ENCODE assay signal across 22 mouse cellular contexts in genomic region chr15:31587789-31588188, GRCm38 (mm10). TPM values are rescaled to one million over a fixed set of nuclear protein-coding genes. Genes with fewer than 3 reads are reported as not detected.
A peak's percentile ranks its signal among the peaks of the same experiment; 100 is the strongest.
DNase-seq lines count a peak whose midpoint lies in the region; ATAC-seq and TF ChIP-seq lines count a peak whose summit lies in the region.
"Had no signal": no experiment of that assay in that cellular context is flagged by ENCODE, and none has a peak within 500 bp of the region (broad histone marks: within the 10 kb centered on the region; RNA-seq: fewer than 3 reads in every experiment).

No protein-coding gene starts in this region.

- no peaks in the 10 kb centered on the region for H3K9me3 ChIP-seq in forebrain, embryonic 14.5 days (replicated peaks; ENCODE audit: control insufficient read depth, low read length)
- no peaks in the 10 kb centered on the region for H3K9me3 ChIP-seq in forebrain, embryonic 16.5 days (ENCODE audit: control insufficient read depth, low read length)
- H3K9me3 ChIP-seq in midbrain, embryonic 11.5 days (ENCODE audit: control insufficient read depth, low read length), result no peaks in the 10 kb centered on the region
- no peaks in the 10 kb centered on the region for H3K9me3 ChIP-seq in midbrain, postnatal 0 days (ENCODE audit: low read length)
- no peaks in the 10 kb centered on the region for H3K9me3 ChIP-seq in CH12.LX (replicated peaks; ENCODE audit: low read length)
- H3K9me3 ChIP-seq: forebrain, embryonic 10.5 days; forebrain, embryonic 13.5 days; heart, embryonic 12.5 days; heart, embryonic 15.5 days had no signal

- ATAC-seq in forebrain, embryonic 14.5 days, result peak; percentile 21; the same call in 1 of the 2 replicates
- no peak for ATAC-seq in forebrain, embryonic 16.5 days
- no peak for ATAC-seq in midbrain, embryonic 11.5 days (ENCODE audit: low FRiP score)
- ATAC-seq in midbrain, postnatal 0 days (ENCODE audit: low FRiP score), result no peak
- ATAC-seq: activated CD4-positive, CD25-positive, alpha-beta regulatory T cell, adult 4 months; forebrain, embryonic 13.5 days had no signal

- H3K4me1 ChIP-seq in forebrain, embryonic 14.5 days (ENCODE audit: control insufficient read depth, insufficient read depth, low read length), result no peaks in the 10 kb centered on the region
- no peaks in the 10 kb centered on the region for H3K4me1 ChIP-seq in forebrain, embryonic 16.5 days (replicated peaks; ENCODE audit: control insufficient read depth, insufficient read depth, low read length)
- H3K4me1 ChIP-seq in midbrain, embryonic 11.5 days (ENCODE audit: control insufficient read depth, insufficient read depth, low read length), result no peaks in the 10 kb centered on the region
- H3K4me1 ChIP-seq in midbrain, postnatal 0 days (ENCODE audit: insufficient read depth, low read length), result no peaks in the 10 kb centered on the region
- H3K4me1 ChIP-seq in CH12.LX (ENCODE audit: control insufficient read depth in 1 of 2, insufficient read depth in 2 of 2), result peaks cover 10 to 25% of the 10 kb centered on the region in 2 experiments; a peak in 3 of 4 replicates
- H3K4me1 ChIP-seq: forebrain, embryonic 13.5 days had no signal

- H3K36me3 ChIP-seq in forebrain, embryonic 14.5 days (ENCODE audit: control insufficient read depth, insufficient read depth, low read length), result peaks cover 43% of the 10 kb centered on the region
- H3K36me3 ChIP-seq in forebrain, embryonic 16.5 days (ENCODE audit: control insufficient read depth, insufficient read depth), result peaks cover 33% of the 10 kb centered on the region
- peaks cover 26% of the 10 kb centered on the region for H3K36me3 ChIP-seq in midbrain, embryonic 11.5 days (ENCODE audit: control insufficient read depth, insufficient read depth, low read length)
- H3K36me3 ChIP-seq in midbrain, postnatal 0 days (ENCODE audit: insufficient read depth, low read length), result peaks cover 27% of the 10 kb centered on the region
- H3K36me3 ChIP-seq in CH12.LX (replicated peaks in 1 of 2; ENCODE audit: control insufficient read depth in 1 of 2, insufficient read depth in 1 of 2, low read length in 1 of 2) (peaks cover 38 to 42% of the 10 kb centered on the region in 2 experiments), myocyte (ENCODE audit: control insufficient read depth, insufficient read depth) (peaks cover 39% of the 10 kb centered on the region)

- no peak for DNase-seq in forebrain, embryonic 14.5 days (ENCODE audit: low spot score)
- peak; percentile 84 for DNase-seq in midbrain, embryonic 11.5 days (ENCODE audit: low spot score, missing footprints)
- no peak for DNase-seq in midbrain, postnatal 0 days (ENCODE audit: low spot score)
- no peak for DNase-seq in CH12.LX (ENCODE audit: extremely low read depth)
- DNase-seq in cerebellum, postnatal 14 days, result no peak
- DNase-seq: adrenal gland, adult 8-10 months; adrenal gland, postnatal 25 days; cerebellum, adult 11-12 months; cerebellum, adult 8-10 months; cerebellum, postnatal 10 days; gastrocnemius, postnatal 25 days; heart, adult 18-20 months; heart, postnatal 10 days; heart, postnatal 36 days had no signal

- no peak for TF ChIP-seq CTCF in midbrain, postnatal 0 days (IDR thresholded peaks at IDR 0.05)
- TF ChIP-seq CTCF in CH12.LX (conservative IDR thresholded peaks at IDR 0.05 in 1 of 2, IDR thresholded peaks at IDR 0.05 in 1 of 2; ENCODE audit: low read depth in 2 of 2, low read length in 2 of 2), result no peak

- no peak overlapping the region for H3K27ac ChIP-seq in forebrain, embryonic 14.5 days (ENCODE audit: low read depth, low read length)
- no peak overlapping the region for H3K27ac ChIP-seq in forebrain, embryonic 16.5 days (ENCODE audit: low read length)
- H3K27ac ChIP-seq in midbrain, embryonic 11.5 days (ENCODE audit: low read depth, low read length), result no peak overlapping the region
- H3K27ac ChIP-seq in midbrain, postnatal 0 days (ENCODE audit: low read depth, low read length), result no peak overlapping the region
- H3K27ac ChIP-seq in CH12.LX (ENCODE audit: insufficient read depth, low read depth), result no peak overlapping the region
- H3K27ac ChIP-seq: forebrain, embryonic 10.5 days; forebrain, embryonic 13.5 days; heart, embryonic 15.5 days; hindbrain, embryonic 14.5 days had no signal

- H3K4me3 ChIP-seq in forebrain, embryonic 14.5 days (ENCODE audit: low read depth, low read length), result no peak overlapping the region
- no peak overlapping the region for H3K4me3 ChIP-seq in forebrain, embryonic 16.5 days (replicated peaks; ENCODE audit: low read length)
- no peak overlapping the region for H3K4me3 ChIP-seq in midbrain, embryonic 11.5 days (ENCODE audit: low read depth, low read length)
- H3K4me3 ChIP-seq in midbrain, postnatal 0 days (ENCODE audit: low read depth, low read length), result no peak overlapping the region
- H3K4me3 ChIP-seq in CH12.LX (replicated peaks in 1 of 3; ENCODE audit: low read depth in 2 of 3, low read length in 2 of 3, poor library complexity in 1 of 3) (no peak overlapping the region), myocyte (no peak overlapping the region)
- H3K4me3 ChIP-seq: forebrain, embryonic 10.5 days; forebrain, embryonic 13.5 days; heart, embryonic 12.5 days; heart, embryonic 15.5 days had no signal

- H3K79me2 ChIP-seq in CH12.LX (replicated peaks; ENCODE audit: control insufficient read depth, extremely low read depth, insufficient read depth, poor library complexity, severe bottlenecking), result no peaks in the 10 kb centered on the region
- H3K79me2 ChIP-seq in myocyte (ENCODE audit: control insufficient read depth, insufficient read depth), result no peaks in the 10 kb centered on the region

- no peak overlapping the region for H3K9ac ChIP-seq in forebrain, embryonic 14.5 days (ENCODE audit: low read length)
- no peak overlapping the region for H3K9ac ChIP-seq in forebrain, embryonic 16.5 days (replicated peaks; ENCODE audit: low read depth, low read length)
- no peak overlapping the region for H3K9ac ChIP-seq in midbrain, embryonic 11.5 days (ENCODE audit: low read length)
- no peak overlapping the region for H3K9ac ChIP-seq in midbrain, postnatal 0 days (replicated peaks; ENCODE audit: low read length, poor library complexity, severe bottlenecking)
- H3K9ac ChIP-seq in CH12.LX (ENCODE audit: insufficient read depth, low read depth), result no peak overlapping the region
- H3K9ac ChIP-seq: forebrain, embryonic 13.5 days; heart, embryonic 12.5 days; heart, embryonic 15.5 days; hindbrain, embryonic 14.5 days had no signal

- no peak overlapping the region for H3K4me2 ChIP-seq in forebrain, embryonic 14.5 days (ENCODE audit: low read length)
- no peak overlapping the region for H3K4me2 ChIP-seq in forebrain, embryonic 16.5 days (ENCODE audit: low read length)
- no peak overlapping the region for H3K4me2 ChIP-seq in midbrain, embryonic 11.5 days
- H3K4me2 ChIP-seq in midbrain, postnatal 0 days (ENCODE audit: low read depth, low read length, poor library complexity, severe bottlenecking), result no peak overlapping the region
- H3K4me2 ChIP-seq in CH12.LX (ENCODE audit: insufficient read depth, low read depth, poor library complexity, severe bottlenecking) (no peak overlapping the region), myocyte (ENCODE audit: low read depth) (no peak overlapping the region)
- H3K4me2 ChIP-seq: forebrain, embryonic 13.5 days; heart, embryonic 12.5 days; heart, embryonic 15.5 days; hindbrain, embryonic 14.5 days had no signal

- WGBS in forebrain, embryonic 14.5 days, result 80% methylated on average over 2 of the region's 2 CpGs
- 83% methylated on average over 2 of the region's 2 CpGs for WGBS in forebrain, embryonic 16.5 days
- 80% methylated on average over 2 of the region's 2 CpGs for WGBS in midbrain, embryonic 11.5 days
- WGBS in midbrain, postnatal 0 days, result 79% methylated on average over 2 of the region's 2 CpGs

- dilution Hi-C loops in CH12.LX (cut with MboI; ENCODE audit: extremely low pct_ligation_motif_present, extremely low pct_unique_long_range_greater_than_20kb, low sequenced_read_pairs), result no loop called here

- H3K27me3 ChIP-seq in forebrain, embryonic 14.5 days (replicated peaks; ENCODE audit: control insufficient read depth, insufficient read depth, low read length), result no peaks in the 10 kb centered on the region
- no peaks in the 10 kb centered on the region for H3K27me3 ChIP-seq in forebrain, embryonic 16.5 days (replicated peaks; ENCODE audit: control insufficient read depth, insufficient read depth, low read length)
- H3K27me3 ChIP-seq in midbrain, embryonic 11.5 days (ENCODE audit: control insufficient read depth, insufficient read depth, low read length), result no peaks in the 10 kb centered on the region
- H3K27me3 ChIP-seq in midbrain, postnatal 0 days (ENCODE audit: insufficient read depth, low read length), result no peaks in the 10 kb centered on the region
- H3K27me3 ChIP-seq in CH12.LX (replicated peaks) (no peaks in the 10 kb centered on the region), myocyte (ENCODE audit: control insufficient read depth, insufficient read depth, insufficient read length) (no peaks in the 10 kb centered on the region)
- H3K27me3 ChIP-seq: forebrain, embryonic 13.5 days; heart, embryonic 12.5 days; heart, embryonic 15.5 days had no signal

- H3ac ChIP-seq in myocyte (ENCODE audit: control insufficient read depth, insufficient read length), result no peak overlapping the region

- TF ChIP-seq POLR2A in CH12.LX (IDR thresholded peaks at IDR 0.05; ENCODE audit: low read depth, low read length) (no peak), myocyte (IDR thresholded peaks at IDR 0.05; ENCODE audit: insufficient read length, low read depth) (no peak)

- no peak for TF ChIP-seq RAD21 in CH12.LX (IDR thresholded peaks at IDR 0.05; ENCODE audit: low read depth, low read length)

- in situ Hi-C loops in CH12.LX (cut with MboI; ENCODE audit: low pct_ligation_motif_present, low pct_unique_long_range_greater_than_20kb, low sequenced_read_pairs), result loop anchor here (5.0 to 10.0 kb wide), 3 partner anchors 53 to 275 kb away; partner anchors contain the start of gene March6

- no peak for TF ChIP-seq EP300 in CH12.LX (IDR thresholded peaks at IDR 0.05; ENCODE audit: low read length)

RNA-seq across cellular contexts. Expression of gene Cct5, which starts 13.8 kb away (rescaled TPM):
- 646 and 673 TPM in 2 replicates for polyA plus RNA-seq in forebrain, embryonic 14.5 days (2014; fragmentation: Nextera tagmentation; extraction: Ambion mirVana)
- 538 and 575 TPM in 2 replicates for polyA plus RNA-seq in forebrain, embryonic 16.5 days (2015; fragmentation: Nextera tagmentation; extraction: Ambion mirVana)
- polyA plus RNA-seq in midbrain, embryonic 11.5 days (2014; fragmentation: Nextera tagmentation; extraction: Ambion mirVana), result 728 and 743 TPM in 2 replicates
- 336 and 346 TPM in 2 replicates for total RNA-seq in midbrain, postnatal 0 days (2014; rRNA removed)
- 435 and 440 TPM in 2 replicates for polyA plus RNA-seq in midbrain, postnatal 0 days (2015; fragmentation: Nextera tagmentation; extraction: Ambion mirVana)
- total RNA-seq in CH12.LX (2012; rRNA removed), result 883 and 996 TPM in 2 replicates
- 1,445 and 1,471 TPM in 2 replicates for total RNA-seq in CH12.LX (2014; rRNA removed)
- 858 and 964 TPM in 2 replicates for polyA plus RNA-seq in CH12.LX (2012; ENCODE audit: insufficient read length, low read depth)
- 521 TPM for polyA plus RNA-seq in myocyte (2012; fragmentation: generic; extraction: Trizol)

RNA-seq across cellular contexts. Expression of gene Fam173b, which starts 13.9 kb away (rescaled TPM):
- polyA plus RNA-seq in forebrain, embryonic 14.5 days (2014; fragmentation: Nextera tagmentation; extraction: Ambion mirVana), result 11.5 and 13.3 TPM in 2 replicates
- polyA plus RNA-seq in forebrain, embryonic 16.5 days (2015; fragmentation: Nextera tagmentation; extraction: Ambion mirVana), result 9.5 and 10.2 TPM in 2 replicates
- 14.0 and 14.6 TPM in 2 replicates for polyA plus RNA-seq in midbrain, embryonic 11.5 days (2014; fragmentation: Nextera tagmentation; extraction: Ambion mirVana)
- total RNA-seq in midbrain, postnatal 0 days (2014; rRNA removed), result 10.5 and 10.6 TPM in 2 replicates
- 6.7 and 8.0 TPM in 2 replicates for polyA plus RNA-seq in midbrain, postnatal 0 days (2015; fragmentation: Nextera tagmentation; extraction: Ambion mirVana)
- 33.8 TPM in 2 replicates for total RNA-seq in CH12.LX (2012; rRNA removed)
- total RNA-seq in CH12.LX (2014; rRNA removed), result 32.1 and 37.7 TPM in 2 replicates
- 24.5 and 25.8 TPM in 2 replicates for polyA plus RNA-seq in CH12.LX (2012; ENCODE audit: insufficient read length, low read depth)
- 37.8 TPM for polyA plus RNA-seq in myocyte (2012; fragmentation: generic; extraction: Trizol)

RNA-seq across cellular contexts. Expression of gene Cmbl, which starts 22.6 kb away (rescaled TPM):
- 6.5 and 9.8 TPM in 2 replicates for polyA plus RNA-seq in forebrain, embryonic 14.5 days (2014; fragmentation: Nextera tagmentation; extraction: Ambion mirVana)
- 8.6 and 8.9 TPM in 2 replicates for polyA plus RNA-seq in forebrain, embryonic 16.5 days (2015; fragmentation: Nextera tagmentation; extraction: Ambion mirVana)
- 1.5 and 1.6 TPM in 2 replicates for polyA plus RNA-seq in midbrain, embryonic 11.5 days (2014; fragmentation: Nextera tagmentation; extraction: Ambion mirVana)
- 27.5 and 34.3 TPM in 2 replicates for total RNA-seq in midbrain, postnatal 0 days (2014; rRNA removed)
- 25.1 and 25.9 TPM in 2 replicates for polyA plus RNA-seq in midbrain, postnatal 0 days (2015; fragmentation: Nextera tagmentation; extraction: Ambion mirVana)
- total RNA-seq in CH12.LX (2012; rRNA removed) (not detected in 2 replicates), CH12.LX (2014; rRNA removed) (not detected in 2 replicates)
- polyA plus RNA-seq in CH12.LX (2012; ENCODE audit: insufficient read length, low read depth) (0.27 TPM in 1 of 2 replicates, not detected in the other), myocyte (2012; fragmentation: generic; extraction: Trizol) (29.0 TPM)

RNA-seq across cellular contexts. Expression of gene March6, which starts 56.9 kb away (rescaled TPM):
- polyA plus RNA-seq in forebrain, embryonic 14.5 days (2014; fragmentation: Nextera tagmentation; extraction: Ambion mirVana), result 68.3 and 86.6 TPM in 2 replicates
- 95.4 and 96.8 TPM in 2 replicates for polyA plus RNA-seq in forebrain, embryonic 16.5 days (2015; fragmentation: Nextera tagmentation; extraction: Ambion mirVana)
- 53.9 and 55.9 TPM in 2 replicates for polyA plus RNA-seq in midbrain, embryonic 11.5 days (2014; fragmentation: Nextera tagmentation; extraction: Ambion mirVana)
- total RNA-seq in midbrain, postnatal 0 days (2014; rRNA removed), result 198 and 249 TPM in 2 replicates
- 66.4 and 72.1 TPM in 2 replicates for polyA plus RNA-seq in midbrain, postnatal 0 days (2015; fragmentation: Nextera tagmentation; extraction: Ambion mirVana)
- total RNA-seq in CH12.LX (2012; rRNA removed) (18.0 and 18.3 TPM in 2 replicates), CH12.LX (2014; rRNA removed) (29.1 and 29.3 TPM in 2 replicates)
- polyA plus RNA-seq in CH12.LX (2012; ENCODE audit: insufficient read length, low read depth) (32.2 and 41.4 TPM in 2 replicates), myocyte (2012; fragmentation: generic; extraction: Trizol) (37.2 TPM)
